Mouse (Mus musculus) midbrain, embryonic 11.5 days (tissue): Measurements from ENCODE around the gene Arhgef5. TPM values are rescaled to one million over a fixed set of nuclear protein-coding genes. Genes with fewer than 3 reads are reported as not detected.
A peak's percentile ranks its signal among the peaks of the same experiment; 100 is the strongest.

Experiments used
- ATAC-seq: fragments of 200-750 bp; cut with Nextera tagmentation; 2 replicates; pipeline ENCODE4 v1.8.0; 2017; ENCODE audit warnings: moderate TSS enrichment, moderate library complexity; ENCODE audit not compliant: low FRiP score
- DNase-seq: peaks from one replicate; pipeline ENCODE4 v3.0.0; 2015; ENCODE audit warnings: low spot score; ENCODE audit errors: missing footprints
- H3K27ac ChIP-seq: fragments of 300-500 bp; sonication (generic); 2 replicates; pipeline ENCODE4 v1.5.1; 2014; ENCODE audit warnings: low read depth, low read length
- H3K27me3 ChIP-seq: fragments of 300-500 bp; sonication (generic); 2 replicates; pipeline ENCODE4 v1.6.1; 2014; ENCODE audit warnings: mild to moderate bottlenecking, low read length, moderate library complexity, mixed read lengths; ENCODE audit not compliant: control insufficient read depth, insufficient read depth
- H3K36me3 ChIP-seq: fragments of 300-500 bp; sonication (generic); 2 replicates; pipeline ENCODE4 v1.6.1; 2014; ENCODE audit warnings: mild to moderate bottlenecking, low read length, moderate library complexity, mixed read lengths; ENCODE audit not compliant: control insufficient read depth, insufficient read depth
- H3K4me1 ChIP-seq: fragments of 300-500 bp; sonication (generic); 2 replicates; pipeline ENCODE4 v1.6.1; 2014; ENCODE audit warnings: low read length; ENCODE audit not compliant: control insufficient read depth, insufficient read depth
- H3K4me2 ChIP-seq: fragments of 300-500 bp; sonication (generic); 2 replicates; pipeline ENCODE4 v1.6.1; 2014; ENCODE audit warnings: mild to moderate bottlenecking, moderate library complexity
- H3K4me3 ChIP-seq: fragments of 300-500 bp; sonication (generic); 2 replicates; pipeline ENCODE4 v1.5.1; 2014; ENCODE audit warnings: low read depth, low read length
- H3K9ac ChIP-seq: fragments of 300-500 bp; sonication (generic); 2 replicates; pipeline ENCODE4 v1.6.1; 2014; ENCODE audit warnings: low read length
- H3K9me3 ChIP-seq: fragments of 300-500 bp; sonication (generic); 2 replicates; pipeline ENCODE4 v1.6.1; 2016; ENCODE audit warnings: low read length; ENCODE audit not compliant: control insufficient read depth
- WGBS: fragments of 180-500 bp; shearing (Covaris S2); extraction: QIAGEN DNeasy Blood & Tissue Kit; methylation state at CpG from one replicate; pipeline ENCODE4 v1.1.7; 2014; 5-methylcytosine and 5-hydroxymethylcytosine counted together
- polyA plus RNA-seq: library from polyadenylated mRNA; unstranded; fragments of >200 nt; fragmentation: Nextera tagmentation; extraction: Ambion mirVana; gene quantifications from 2 replicates; pipeline ENCODE4 v1.2.1, GENCODE M21; 2014

The Arhgef5 gene
- polyA plus RNA-seq, 1 experiment from 2014 or later, result 2.8 TPM

GRCm38 (mm10) chr6:43274123-43274522, 8.7 kb downstream of the Arhgef5 start:
- Histone ChIP-seq H3K4me3 (no peak overlapping the region), H3K27ac (no peak overlapping the region), H3K27me3 (no peaks in the 10 kb centered on the region), H3K4me2 (no peak overlapping the region), H3K9me3 (no peaks in the 10 kb centered on the region), H3K4me1 (no peaks in the 10 kb centered on the region), H3K36me3 (no peaks in the 10 kb centered on the region), H3K9ac (no peak overlapping the region)
- WGBS, result 74% methylated on average over 4 of the region's 4 CpGs
- DNase-seq, result no peak
- ATAC-seq, result no peak

DNA sequence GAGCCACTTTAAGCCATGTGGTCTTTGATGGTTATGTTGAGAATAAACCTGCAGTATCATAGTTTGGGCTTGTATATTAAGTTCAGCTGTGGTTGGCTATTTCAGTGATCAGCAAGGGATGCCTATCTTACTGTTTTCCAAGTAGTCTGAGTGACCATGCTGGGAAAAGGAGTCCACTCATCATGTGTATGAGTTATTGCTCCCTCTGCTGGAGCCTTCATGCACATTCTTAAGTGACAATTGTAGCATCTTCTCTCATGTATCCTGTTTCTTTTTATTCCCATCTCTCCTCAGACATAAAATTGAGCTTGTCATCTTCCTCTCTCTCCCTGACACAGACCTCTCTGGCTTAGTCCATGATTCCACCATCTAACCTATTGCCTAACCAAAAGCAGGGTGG, 12.9 kb downstream of the Arhgef5 start:
- H3K27ac ChIP-seq, result no peak overlapping the region
- H3K27me3 ChIP-seq, result no peaks in the 10 kb centered on the region
- DNase-seq, result no peak
- H3K9me3 ChIP-seq, result no peaks in the 10 kb centered on the region
- H3K4me1 ChIP-seq, result no peaks in the 10 kb centered on the region
- no peaks in the 10 kb centered on the region for H3K36me3 ChIP-seq
- no peak overlapping the region for H3K4me2 ChIP-seq
- ATAC-seq, result no peak
- H3K9ac ChIP-seq, result no peak overlapping the region
- H3K4me3 ChIP-seq, result no peak overlapping the region

- no peaks in the 10 kb centered on the region for H3K27me3 ChIP-seq
These were observed 15.1 kb downstream of the Arhgef5 start for GRCm38 (mm10) chr6:43280481-43280880.

DNA sequence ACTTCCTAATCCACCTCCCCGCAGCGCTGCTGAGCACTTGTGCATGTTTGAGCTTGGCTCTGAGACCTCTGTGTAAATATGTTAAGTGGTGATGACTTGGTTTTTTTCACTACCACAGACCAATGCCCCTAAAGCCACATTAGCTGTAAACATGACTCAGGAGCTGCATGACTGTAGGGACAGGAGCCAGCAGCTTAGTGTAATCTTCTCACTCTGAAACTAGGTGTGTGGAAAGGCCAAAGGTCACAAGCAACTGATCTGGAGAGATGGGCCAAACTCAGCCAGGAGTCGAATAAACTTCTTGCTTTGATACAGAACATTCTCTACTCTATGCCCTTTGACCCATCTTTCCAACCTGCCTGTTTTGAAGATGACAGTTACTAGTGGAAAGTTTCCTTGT, 26.7 kb downstream of the Arhgef5 start:
- no peak overlapping the region for H3K4me2 ChIP-seq
- no peaks in the 10 kb centered on the region for H3K4me1 ChIP-seq
- H3K4me3 ChIP-seq, result no peak overlapping the region
- ATAC-seq (no peak), DNase-seq (no peak)
- no peaks in the 10 kb centered on the region for H3K9me3 ChIP-seq
- H3K9ac ChIP-seq, result no peak overlapping the region
- WGBS, result 79% methylated on average over 3 of the region's 3 CpGs
- no peaks in the 10 kb centered on the region for H3K27me3 ChIP-seq
- no peak overlapping the region for H3K27ac ChIP-seq
- H3K36me3 ChIP-seq, result no peaks in the 10 kb centered on the region

More at GRCm38 (mm10) chr6:43280481-43280880, 15.1 kb downstream of the Arhgef5 start:
- 93% methylated on average over 5 of the region's 5 CpGs for WGBS
- H3K4me3 ChIP-seq, result no peak overlapping the region
- ATAC-seq (no peak), DNase-seq (no peak)
- H3K4me1 ChIP-seq, result no peaks in the 10 kb centered on the region
- H3K36me3 ChIP-seq, result no peaks in the 10 kb centered on the region
- no peak overlapping the region for H3K4me2 ChIP-seq
- H3K27ac ChIP-seq, result no peak overlapping the region
- no peak overlapping the region for H3K9ac ChIP-seq
- H3K9me3 ChIP-seq, result no peaks in the 10 kb centered on the region

DNA sequence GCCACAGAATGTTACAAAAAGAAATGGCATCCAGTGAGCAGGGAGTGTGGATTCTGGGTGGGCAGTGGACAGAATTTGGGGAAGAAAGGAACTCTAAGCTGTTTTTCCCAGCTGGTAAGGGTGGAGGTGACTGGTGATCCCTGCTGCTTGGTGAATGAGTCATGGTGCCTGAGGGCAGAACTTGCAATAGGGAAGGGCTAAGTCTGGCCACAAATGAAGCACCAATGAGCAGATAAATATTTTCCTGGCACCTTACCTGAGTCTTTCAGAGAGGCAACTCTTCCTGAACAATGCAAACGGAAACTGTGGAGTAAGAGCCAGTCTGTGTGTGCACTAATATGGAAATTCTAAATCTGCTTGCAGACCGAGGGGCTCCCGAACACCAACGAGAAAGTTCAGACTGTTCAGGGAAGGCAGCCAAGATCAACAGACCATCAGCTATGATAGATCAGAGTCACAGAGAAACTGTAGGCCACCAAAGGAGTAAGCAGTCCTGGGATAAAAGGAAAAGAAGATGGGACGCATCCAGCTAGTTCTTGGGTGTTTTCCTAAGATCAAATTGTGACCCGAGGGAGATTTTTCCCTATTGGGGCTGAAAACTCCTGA, 27.2 kb downstream of the Arhgef5 start:
- H3K4me3 ChIP-seq, result no peak overlapping the region
- ATAC-seq (no peak), DNase-seq (no peak)
- H3K4me1 ChIP-seq, result peaks cover 3% of the 10 kb centered on the region; the same call in 1 of the 2 replicates
- H3K36me3 ChIP-seq, result no peaks in the 10 kb centered on the region
- no peaks in the 10 kb centered on the region for H3K27me3 ChIP-seq
- WGBS, result 78% methylated on average over 6 of the region's 6 CpGs
- H3K4me2 ChIP-seq, result no peak overlapping the region
- H3K9ac ChIP-seq, result no peak overlapping the region
- H3K9me3 ChIP-seq, result no peaks in the 10 kb centered on the region
- no peak overlapping the region for H3K27ac ChIP-seq

DNA sequence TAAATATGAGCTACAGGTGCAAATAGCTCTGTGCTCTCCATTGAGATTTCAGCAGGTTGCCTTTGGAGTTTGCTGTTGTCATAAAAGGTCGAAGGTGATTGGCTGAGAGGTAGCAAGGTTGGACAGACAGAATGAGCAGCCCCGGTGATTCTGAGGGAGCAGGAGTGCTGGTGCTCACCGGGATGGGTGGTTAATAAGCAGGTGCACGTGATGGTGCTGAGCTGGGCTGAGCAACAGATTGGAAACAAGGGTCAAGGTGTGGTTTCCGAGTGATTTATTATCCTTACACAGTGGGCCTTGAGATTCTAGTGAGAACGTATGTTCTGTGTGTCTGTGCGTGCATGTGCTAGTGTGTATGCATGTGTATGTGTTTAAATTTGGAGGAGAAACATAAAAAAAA, 27.8 kb downstream of the Arhgef5 start:
- H3K27me3 ChIP-seq, result no peaks in the 10 kb centered on the region
- H3K36me3 ChIP-seq, result no peaks in the 10 kb centered on the region
- WGBS, result 80% methylated on average over 7 of the region's 7 CpGs
- no peak overlapping the region for H3K4me3 ChIP-seq
- DNase-seq (no peak), ATAC-seq (no peak)
- H3K27ac ChIP-seq, result no peak overlapping the region
- H3K4me2 ChIP-seq, result no peak overlapping the region
- no peak overlapping the region for H3K9ac ChIP-seq
- no peaks in the 10 kb centered on the region for H3K9me3 ChIP-seq
- H3K4me1 ChIP-seq, result peaks cover 3% of the 10 kb centered on the region; the same call in 1 of the 2 replicates

- ATAC-seq, result no peak
- no peak for DNase-seq
These were observed 30.5 kb downstream of the Arhgef5 start for GRCm38 (mm10) chr6:43295908-43296307.

DNA sequence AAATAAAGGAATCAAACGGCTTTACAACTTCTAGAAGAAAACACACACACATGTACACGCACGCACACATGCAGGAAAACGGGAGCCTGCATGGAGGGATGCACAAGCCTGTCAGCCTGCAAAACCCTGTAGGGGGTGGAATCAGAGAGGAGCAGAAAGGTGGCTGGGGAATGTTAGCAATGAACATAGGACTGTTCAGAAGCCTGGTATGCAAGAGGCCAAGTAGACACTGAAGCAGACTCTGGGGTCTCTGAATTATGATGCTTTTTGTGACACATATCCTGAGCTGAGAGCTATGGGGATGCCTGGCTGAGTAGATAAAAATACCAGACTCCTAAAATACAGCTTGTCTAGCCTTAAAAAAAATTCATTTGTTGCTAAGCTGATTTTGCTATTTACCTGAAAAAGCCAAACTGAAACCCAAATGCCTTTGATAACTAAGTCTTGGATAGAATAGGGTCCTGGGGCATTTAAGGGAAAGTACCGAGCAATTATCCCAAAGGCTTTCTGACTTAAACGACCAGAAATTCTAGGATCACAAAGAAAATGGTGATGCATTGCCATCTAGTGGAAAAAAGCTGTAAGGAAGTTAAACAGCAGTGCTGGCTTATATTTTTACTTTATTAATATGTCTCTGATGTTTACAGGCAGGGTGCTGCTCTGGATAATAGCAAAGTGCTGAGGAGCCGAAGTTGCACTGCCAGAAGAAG, 31.6 kb downstream of the Arhgef5 start:
- H3K9ac ChIP-seq, result no peak overlapping the region
- no peak for DNase-seq
- H3K4me3 ChIP-seq, result no peak overlapping the region
- peaks cover 3% of the 10 kb centered on the region; the same call in 1 of the 2 replicates for H3K4me1 ChIP-seq
- no peaks in the 10 kb centered on the region for H3K9me3 ChIP-seq
- no peak overlapping the region for H3K4me2 ChIP-seq
- no peak overlapping the region for H3K27ac ChIP-seq
- 41% methylated on average over 7 of the region's 7 CpGs for WGBS
- ATAC-seq, result peak; percentile 68
- no peaks in the 10 kb centered on the region for H3K36me3 ChIP-seq
- H3K27me3 ChIP-seq, result no peaks in the 10 kb centered on the region

More at GRCm38 (mm10) chr6:43295908-43296307, 30.5 kb downstream of the Arhgef5 start:
- Histone ChIP-seq H3K27me3 (no peaks in the 10 kb centered on the region), H3K4me3 (no peak overlapping the region), H3K9me3 (no peaks in the 10 kb centered on the region), H3K27ac (no peak overlapping the region), H3K4me1 (peaks cover 3% of the 10 kb centered on the region; the same call in 1 of the 2 replicates), H3K36me3 (no peaks in the 10 kb centered on the region), H3K9ac (no peak overlapping the region), H3K4me2 (no peak overlapping the region)
- WGBS, result 57% methylated on average over 5 of the region's 5 CpGs

- no peak overlapping the region for H3K4me3 ChIP-seq
- DNase-seq, result peak; percentile 88
- no peaks in the 10 kb centered on the region for H3K36me3 ChIP-seq
- no peaks in the 10 kb centered on the region for H3K9me3 ChIP-seq
- 14% methylated on average over 2 of the region's 2 CpGs for WGBS
- no peak overlapping the region for H3K9ac ChIP-seq
- H3K27me3 ChIP-seq, result no peaks in the 10 kb centered on the region
- ATAC-seq, result peak; percentile 76
- H3K27ac ChIP-seq, result no peak overlapping the region
- no peak overlapping the region for H3K4me2 ChIP-seq
- H3K4me1 ChIP-seq, result peaks cover 3% of the 10 kb centered on the region; the same call in 1 of the 2 replicates
These were observed 32.1 kb downstream of the Arhgef5 start for GRCm38 (mm10) chr6:43297508-43297850.
